Mouse (Mus musculus): ENCODE data around the gene Bag3. TPM values are rescaled to one million over a fixed set of nuclear protein-coding genes. Genes with fewer than 3 reads are reported as not detected.

The Bag3 gene
- 100 to 1,000 TPM; 298 to 330 TPM for total RNA-seq (2021)
- long read RNA-seq, experiment 1, transcript Bag3-201 (4 exons, 2,562 nt): major isoform, 147 of 302 reads
- long read RNA-seq, experiment 1, partial matches to known transcripts: 151 of 302 reads
- long read RNA-seq, experiment 1, other reads (novel, unspliced or antisense): 4 of 302 reads
- long read RNA-seq, experiment 2, transcript Bag3-201 (4 exons, 2,562 nt): major isoform, 42 of 120 reads
- long read RNA-seq, experiment 2, partial matches to known transcripts: 78 of 120 reads
- long read RNA-seq, experiment 2, other reads (novel, unspliced or antisense): 0 of 120 reads

DNA sequence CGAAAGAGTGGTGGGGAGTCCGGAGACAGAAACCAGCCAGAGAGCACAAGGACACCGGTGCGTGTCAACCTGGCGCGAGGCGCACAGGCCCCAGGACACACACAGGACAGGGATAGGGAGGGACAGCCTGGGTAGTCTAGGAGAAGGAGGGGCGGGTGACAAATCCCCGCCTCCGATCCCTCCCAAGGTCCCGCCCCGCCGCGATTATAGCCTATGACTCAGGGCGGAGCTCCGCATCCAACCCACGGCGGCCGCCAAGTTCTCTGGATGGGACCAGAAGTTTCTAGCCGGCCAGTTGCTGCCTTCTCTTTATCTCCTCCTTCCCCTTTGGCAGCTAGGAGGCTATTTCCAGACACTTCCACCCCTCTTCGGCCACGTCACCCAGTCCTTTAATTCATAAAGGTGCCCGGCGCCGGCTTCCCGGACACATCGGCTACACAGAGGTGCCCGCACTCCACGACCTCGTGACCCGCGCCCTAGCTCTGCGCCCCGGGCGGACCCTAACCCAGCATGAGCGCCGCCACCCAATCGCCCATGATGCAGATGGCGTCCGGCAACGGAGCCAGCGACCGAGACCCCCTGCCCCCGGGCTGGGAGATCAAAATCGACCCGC, at the start of gene Bag3:
Gene Bag3 (plus strand): TSS at position 268 of the 613 bp plus-strand sequence.
- DNase-seq: peak; percentile 99

DNA sequence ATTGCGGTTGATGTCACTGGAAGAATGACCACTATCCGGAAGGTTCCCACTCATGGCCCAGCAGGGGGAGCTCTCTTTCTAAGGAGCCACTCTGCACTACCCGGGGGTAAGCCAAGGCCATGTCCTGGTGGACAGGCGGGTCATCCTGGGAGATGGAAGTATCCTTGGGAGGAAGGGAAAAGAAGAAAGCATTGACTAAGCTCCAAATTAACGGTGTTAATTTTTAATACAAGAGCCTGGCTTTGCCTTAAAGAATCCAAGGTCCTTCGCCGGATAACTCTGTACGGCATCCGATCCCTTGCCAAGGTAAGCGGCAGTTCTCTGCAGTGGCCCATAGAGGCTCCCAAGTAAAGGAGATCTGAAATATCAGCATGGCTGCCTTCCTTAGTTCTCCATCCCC, 49.1 kb upstream of the Bag3 start:
- DNase-seq: peak; percentile 83 to 92

DNA sequence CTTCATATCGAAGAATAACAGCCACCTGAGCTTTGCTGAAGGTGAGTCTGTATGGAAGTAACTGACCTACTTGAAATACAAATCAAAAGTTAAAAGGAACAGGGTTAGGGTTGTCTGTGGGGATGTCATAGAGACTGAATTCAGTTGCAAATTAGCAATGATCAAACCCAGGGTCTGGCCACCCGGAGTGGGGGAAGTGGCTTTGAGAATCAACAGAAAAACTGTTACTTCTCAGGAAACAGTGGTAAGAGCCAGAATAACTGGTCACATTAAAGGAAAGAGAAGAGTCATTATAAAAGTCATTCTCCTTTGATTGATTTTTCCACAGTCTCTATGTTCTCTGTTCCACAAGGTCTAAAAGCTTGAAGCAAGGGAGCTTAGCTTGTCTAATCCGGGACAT, 34.4 kb upstream of the Bag3 start:
- DNase-seq: no peak

DNA sequence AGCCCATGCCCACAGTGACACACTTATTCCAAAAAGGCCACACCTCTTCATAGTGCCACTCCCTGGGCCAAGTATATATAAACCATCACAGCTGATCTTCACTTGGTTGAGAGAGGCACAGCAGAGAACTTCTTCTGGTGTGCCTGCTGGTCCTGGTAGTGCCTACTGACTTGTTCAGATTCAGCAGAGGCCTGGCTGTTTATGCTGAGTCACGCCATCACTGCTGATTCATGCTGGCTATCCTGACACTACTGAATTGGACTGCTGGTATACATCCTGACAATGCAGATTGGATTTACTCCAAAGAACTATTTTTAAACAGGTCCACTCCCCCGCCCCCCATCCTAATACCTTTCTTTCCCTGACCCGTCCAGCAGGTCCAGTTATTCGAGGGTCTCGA, 28.9 kb upstream of the Bag3 start:
- no peak for DNase-seq

DNA sequence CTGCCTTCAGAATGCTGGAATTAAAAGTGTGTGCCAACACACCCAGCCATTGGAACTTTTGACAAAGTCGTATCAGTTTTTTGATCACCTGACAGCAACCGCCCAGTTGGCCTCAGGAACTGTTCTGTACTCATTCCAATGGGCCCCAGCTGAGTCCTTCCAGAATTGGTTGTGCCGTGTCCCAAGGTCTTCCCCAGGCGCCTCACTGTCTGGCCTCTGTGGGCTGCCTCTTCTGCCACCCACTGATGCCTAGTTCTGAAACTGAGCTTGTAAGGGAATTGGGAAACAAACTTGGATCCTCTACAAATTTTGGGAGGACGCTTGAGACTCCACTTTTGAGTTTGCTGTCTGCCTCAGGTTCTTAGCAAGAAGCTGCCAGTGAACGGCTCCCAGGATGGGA, 23.6 kb upstream of the Bag3 start:
- peak; percentile 44 to 60 for DNase-seq

DNA sequence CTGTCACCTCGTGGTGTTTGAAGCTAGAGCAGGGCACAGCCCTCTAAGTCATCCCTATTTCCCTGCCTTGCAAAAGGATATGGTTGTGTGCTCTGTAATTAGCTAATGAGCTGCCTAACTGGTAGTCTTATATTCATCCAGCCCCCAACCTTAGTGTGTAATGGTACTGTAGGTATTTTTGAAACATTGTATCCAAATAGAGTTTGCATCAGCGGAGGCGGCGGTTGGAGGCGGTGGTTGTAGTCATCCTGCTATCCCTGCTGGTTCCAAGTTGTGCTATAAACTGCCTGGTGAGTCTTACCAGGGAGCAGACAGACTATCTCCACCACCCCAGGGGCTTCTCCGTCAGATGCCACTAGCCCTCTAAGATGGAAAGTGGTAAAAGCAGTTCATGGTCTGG, 19.3 kb upstream of the Bag3 start:
- DNase-seq: no peak

DNA sequence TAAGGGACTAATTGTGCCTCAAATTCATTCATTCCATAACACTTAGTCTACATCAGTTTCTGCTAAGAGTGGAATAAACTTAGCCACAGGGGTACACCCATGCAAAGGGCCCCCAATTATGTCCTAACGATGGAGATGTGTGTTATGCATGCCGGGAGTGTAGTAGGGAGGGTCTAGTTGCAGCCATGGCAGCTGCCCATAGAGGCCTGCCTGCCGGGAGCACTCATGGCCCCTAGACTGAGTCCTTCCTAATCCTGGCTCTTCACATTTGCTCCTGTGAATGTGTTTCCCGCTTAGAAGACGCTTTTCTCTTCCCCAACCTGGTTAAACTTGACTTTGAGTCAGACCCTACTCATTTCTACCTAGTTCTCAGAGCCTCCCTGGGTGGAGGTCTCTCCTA, 11.5 kb upstream of the Bag3 start:
- no peak for DNase-seq

DNA sequence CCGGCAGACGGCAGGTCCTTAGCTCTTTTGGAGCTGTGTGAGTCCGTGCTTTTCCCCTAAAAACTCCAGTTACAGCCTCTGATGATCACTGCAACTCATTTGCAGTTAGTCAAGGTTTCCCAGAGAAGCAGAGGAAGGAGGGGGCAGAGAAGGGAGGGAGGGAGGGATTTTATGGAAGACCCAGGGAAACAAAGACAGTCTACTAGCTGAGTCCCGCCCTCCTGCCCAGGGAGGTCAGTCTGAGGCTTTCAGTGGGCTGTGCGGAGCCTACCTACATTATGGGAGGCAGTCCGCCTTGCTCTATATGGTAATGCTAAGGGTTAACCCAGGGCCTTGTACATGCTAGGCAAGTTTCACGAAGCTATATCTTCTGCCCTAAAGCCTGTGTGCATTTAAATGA, 9.9 kb upstream of the Bag3 start:
- DNase-seq: no peak

DNA sequence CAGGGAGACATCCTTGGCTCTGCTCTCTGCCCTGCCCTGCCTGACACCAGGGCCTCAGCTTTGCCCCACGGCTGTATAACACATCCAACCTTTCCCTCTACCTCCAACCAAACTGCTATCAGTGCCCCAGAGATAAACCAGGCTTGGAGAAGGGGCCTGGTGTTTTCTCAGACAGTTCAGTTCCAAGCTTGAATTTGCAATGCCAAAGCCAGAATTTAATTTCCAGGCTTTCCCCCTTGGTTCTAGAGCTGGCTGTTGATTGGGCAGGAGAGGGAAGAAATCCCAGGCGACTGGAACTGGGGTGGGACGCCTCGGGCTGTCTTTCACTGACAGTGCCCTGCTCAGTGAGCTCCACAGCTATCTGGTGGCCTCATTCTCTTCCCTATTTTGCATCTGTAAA, 9.1 kb upstream of the Bag3 start:
- DNase-seq: no peak

DNA sequence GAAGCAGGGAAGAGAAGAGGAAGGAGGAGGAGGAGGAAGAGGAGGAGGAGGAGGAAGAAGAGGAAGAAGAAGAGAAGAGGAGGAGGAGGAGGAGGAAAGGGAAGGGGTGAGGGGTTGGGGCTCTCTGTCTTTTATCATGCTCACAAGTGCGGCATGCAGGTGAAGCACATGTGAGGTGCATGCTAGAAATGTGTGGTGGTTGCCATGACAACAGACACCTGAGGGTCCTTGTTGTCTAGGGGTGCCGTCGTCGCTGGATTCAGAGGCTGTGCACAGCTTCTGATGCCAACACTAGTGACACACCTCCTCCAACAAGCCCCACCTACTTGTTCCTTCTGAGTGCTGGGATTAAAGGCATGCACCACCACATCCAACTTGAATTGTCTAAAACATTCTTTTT, 7.1 kb upstream of the Bag3 start:
- DNase-seq: no peak

DNA sequence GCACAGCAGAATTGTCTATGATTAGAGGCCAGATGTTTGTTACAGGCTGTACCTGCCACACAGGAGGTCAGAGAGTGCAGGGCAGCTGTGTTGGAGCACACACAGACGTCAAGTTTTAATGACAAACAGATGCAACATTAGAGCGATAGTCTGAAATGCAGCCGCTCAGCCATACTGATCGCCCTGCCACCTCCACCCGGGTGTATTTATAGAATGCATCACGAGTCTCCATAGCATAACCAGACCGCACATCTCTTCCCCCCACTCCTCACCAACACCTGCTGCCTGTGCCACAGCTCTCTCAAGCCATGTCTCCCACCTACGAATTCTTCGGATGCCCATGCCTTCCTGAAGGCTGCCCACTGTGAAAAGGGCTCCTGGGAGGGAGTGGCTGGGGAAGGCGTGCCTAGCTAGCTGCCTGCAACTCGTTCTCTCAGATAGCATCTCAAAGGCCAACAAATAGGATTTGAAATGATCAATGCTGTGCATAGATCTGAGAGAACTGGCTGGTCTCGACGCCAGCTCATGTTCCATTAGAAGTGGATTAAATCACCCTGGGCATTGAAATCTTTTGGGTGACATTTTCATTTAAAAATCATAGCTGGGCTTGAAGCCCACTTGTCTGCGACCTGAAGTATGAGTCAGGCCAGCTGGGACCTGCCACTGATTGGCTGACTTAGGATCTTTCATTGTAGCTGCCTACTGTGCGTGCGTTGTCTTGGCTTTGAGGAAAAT, 3.9 kb upstream of the Bag3 start:
- DNase-seq: no peak

DNA sequence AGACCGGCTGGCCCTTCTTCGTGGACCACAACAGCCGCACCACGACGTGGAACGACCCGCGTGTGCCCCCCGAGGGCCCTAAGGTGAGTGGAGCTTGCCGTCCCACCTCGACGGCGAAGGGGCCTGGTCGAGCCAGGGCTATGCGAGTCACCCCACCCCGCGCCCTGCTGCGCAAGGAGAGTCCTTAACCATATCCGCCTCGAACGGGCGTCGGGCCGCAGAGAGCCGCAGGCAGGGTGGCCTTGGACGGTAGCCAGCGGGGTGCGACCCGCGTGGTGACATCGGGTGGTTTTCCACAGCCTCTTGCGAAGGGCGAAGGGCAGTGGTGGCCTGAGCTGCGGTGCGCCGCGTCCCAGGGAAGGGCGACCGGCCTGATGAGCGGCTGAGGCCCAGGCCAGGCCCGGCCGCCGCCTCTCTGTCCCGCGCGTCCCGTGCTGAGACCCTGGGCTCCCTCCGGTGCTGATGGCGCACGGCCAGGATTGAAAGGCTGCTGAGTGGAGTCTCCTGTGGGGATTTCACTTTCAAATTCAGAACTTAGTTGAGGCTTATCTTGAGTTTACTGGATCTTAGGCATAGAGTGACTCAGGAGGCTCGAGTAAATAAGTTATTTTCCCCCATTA, 656 bp downstream of the Bag3 start:
- DNase-seq: peak; percentile 87 to 90

DNA sequence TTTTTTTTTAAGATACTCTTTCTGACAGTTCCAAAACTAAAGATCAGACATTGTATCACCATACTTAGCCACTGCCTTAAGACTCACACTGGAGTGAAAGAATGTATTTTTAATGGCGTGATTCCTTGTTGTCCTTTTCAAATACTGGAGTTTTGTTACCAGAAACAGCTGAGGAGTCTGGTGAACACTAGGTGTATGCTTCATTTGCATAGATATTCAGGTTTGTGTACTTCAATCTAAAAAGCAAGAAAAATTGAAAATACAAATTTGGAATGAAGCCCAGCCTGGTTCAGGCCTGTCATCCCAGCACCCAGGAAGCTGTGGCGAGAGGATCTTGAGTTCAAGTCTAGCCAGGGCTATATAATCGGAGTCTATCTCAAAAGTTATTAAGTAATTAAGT, 1.2 kb downstream of the Bag3 start:
- peak in 1 of 2 experiments; percentile 42 for DNase-seq

DNA sequence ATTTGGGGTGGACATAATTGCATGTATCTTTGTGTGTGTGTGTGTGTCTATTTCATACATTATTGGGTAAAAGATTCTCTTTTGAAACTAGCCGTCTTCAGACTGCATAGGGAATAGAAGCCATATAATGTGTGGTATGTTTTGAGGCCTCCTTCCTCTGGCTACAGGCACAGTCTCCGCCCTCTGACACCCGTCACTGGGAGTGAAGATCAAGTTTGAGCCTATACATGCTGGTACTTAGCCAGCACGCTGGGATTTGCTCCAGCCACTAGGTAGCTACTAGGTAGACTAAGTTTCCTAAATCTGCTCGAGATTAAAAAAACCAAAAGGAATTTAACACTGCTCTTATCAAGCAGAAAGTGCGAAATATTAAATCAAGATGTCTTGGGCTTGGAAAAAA, 3.2 kb downstream of the Bag3 start:
- DNase-seq: peak in 1 of 2 experiments; percentile 55

DNA sequence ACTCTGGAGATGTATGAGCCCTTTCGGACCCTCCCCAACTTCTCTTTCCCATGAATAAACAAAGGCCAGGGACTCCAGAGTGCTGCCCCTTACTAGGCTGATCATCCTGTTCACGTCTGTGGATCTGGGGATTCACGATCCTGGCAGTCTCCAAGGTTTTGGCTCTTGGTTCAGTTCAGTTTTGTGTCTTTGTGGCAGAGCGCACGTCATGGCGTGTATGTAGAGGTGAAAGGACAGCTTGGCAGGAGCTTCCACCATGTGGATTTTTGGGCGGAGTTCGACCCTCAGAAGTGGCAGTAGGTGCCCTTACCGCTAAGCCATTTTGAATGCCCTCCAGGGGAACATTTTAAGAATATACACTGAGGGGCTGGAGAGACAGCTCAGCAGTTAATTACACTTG, 5.2 kb downstream of the Bag3 start:
- DNase-seq: no peak

DNA sequence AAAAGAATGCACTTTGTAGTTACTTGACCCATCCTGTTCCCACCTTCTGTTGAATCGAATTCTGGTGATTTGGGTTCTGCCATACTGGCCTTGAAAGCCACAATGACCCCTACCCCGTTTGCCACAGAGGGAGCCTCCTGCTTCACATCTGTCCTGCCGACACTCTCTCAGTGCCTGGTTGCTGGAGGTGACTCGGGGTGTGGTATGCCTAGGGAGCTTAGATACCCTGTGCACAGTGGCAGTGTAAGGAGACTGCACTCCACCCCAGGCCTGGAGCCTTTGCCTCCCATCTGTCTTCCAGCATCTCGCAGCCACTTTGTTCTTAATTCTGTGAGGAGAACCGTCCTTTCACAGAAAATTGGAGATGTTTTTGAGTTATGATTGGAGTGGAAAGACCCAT, 5.7 kb downstream of the Bag3 start:
- DNase-seq: peak in 1 of 2 experiments; percentile 62

DNA sequence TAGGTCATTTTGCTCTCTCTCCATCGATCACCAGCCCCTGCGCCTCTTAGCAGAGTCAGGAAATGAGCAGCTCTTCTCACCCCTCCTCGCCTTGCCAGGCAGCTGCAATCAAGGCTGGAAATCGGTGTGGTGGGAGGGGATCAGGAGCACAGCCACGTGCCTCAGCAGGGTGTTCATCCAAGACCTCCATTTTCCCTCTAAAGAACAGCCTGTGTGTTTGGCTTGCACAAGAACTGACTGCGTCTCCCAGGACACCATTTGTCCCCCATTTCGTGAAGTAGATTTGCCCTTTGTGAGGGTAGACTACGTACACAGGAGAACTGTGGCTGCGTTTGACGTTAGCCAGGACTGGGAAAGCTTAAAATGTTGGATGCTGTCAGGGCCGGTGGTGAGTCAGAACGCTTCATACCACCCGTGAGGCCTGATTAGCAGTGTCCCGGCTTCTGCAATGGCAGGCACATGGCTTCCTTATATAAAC, 6.2 kb downstream of the Bag3 start:
- peak; percentile 77 for DNase-seq

DNA sequence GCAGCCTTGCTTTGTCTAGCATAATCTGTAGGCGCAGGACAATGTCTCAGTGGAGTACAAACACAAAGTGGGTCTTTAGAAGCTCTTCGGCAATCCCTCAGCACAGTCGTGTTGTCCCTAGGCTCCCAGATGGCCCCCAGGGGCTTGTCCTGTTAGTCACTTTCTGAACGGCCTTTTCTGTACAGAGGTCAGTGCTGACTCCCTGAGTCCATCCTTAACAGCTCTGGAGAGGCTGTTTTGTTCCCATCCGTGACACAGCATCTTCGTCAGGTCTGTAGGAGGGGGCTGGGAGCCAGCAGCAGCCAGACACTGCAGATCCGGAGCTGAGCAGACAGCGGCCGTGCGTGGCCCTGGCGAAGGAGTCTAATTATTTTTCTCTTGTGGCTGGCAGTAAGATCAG, 7.6 kb downstream of the Bag3 start:
- DNase-seq: peak; percentile 68 to 69

DNA sequence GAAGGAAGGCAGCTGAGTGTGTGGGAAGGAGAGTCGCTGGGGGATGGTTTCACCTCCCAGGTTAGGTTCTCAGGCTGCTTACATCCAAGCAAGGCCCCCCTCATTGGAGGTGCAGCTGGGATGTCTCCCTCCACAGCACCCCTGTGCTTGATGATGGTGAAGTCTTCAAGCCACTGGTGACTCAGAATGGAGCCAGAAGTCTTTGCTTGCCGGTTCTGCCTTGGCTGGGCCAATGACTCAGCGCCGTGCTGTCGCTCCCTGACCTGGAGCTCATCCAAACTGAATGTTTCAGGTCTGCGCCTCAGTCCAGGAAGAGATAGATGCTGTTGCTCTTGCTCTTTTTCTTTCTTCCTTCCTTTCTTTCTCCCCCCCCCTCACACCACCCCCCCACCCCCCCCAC, 8.5 kb downstream of the Bag3 start:
- DNase-seq: peak; percentile 83 to 88

DNA sequence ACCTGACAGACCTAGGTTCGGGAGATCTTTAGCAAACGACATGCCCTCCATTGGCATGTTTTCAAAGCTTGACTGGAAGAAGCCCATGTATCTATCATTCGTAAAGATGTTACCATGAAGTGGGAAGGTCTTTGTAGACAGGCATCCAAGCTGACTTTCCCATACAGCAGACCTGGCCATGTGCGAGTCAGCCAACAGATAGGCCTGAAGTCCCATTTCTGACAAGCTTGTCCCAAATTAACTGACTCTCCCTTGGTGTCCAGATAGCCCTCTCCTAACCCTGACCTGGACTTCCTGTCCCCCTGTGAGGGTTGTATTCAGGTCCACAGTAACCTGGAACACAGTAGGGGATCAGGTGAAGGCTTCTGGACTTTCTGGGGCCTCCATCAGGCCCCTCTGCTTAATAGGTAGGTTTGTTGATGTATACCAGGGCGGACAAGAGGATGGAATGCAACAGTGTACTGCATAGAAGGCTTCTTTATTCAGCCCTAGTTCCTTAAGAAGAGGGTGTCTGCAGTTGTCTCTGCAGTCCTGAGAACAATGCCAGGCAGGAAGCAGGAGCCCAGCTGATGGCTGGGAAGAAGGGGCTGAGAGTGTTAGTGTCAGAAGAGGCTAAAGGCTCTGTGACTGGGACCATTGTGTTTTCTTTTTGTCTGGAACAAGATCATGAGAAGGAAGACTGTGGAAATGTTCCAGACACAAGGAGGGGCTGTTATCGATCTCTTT, 9.2 kb downstream of the Bag3 start:
- peak in 1 of 2 experiments; percentile 48 for DNase-seq

DNA sequence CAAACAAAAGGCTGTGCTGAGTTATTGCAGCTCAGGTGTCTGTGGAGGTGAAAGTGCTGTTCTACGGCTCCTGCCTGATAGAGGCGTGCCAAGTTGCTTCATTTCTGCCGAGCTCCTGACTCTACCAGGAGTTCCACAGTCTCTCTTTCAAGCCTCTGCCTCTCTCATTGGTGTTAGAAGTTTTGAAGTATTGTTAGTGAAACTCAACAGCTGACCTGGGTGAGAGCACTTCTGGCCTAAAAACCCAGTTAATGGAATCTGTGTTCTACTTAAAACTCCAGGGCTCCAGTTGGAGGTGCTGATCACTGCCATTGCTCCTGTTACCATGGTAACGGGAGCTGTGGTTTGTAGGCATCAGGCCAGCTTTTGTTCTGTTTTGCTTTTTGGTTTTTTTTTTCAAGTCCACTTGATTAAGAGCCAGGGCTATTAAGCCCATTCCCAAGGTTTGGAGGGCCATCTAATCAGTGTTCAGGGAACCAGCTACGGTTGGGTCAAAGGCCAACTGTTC, 11.6 kb downstream of the Bag3 start:
- peak in 1 of 2 experiments; percentile 45 for DNase-seq

DNA sequence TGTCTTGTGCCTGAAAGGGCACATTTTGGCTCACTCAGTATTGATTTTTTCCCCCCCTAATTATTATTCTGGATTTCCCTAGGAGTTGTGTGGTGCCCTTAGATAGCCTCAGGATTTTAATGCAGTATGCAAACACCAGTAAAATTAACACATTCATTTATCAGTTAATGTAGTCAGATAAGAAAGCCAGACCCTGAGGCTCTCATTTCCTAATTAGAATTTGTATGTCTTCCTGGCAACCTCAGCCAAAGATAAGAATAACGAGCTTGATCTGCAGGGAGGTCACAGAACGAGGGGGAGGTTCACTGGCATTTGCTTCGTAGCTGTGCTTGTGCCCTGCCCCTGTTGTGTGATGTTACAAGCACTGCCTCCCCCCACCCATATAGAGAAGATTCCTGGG, 12.7 kb downstream of the Bag3 start:
- no peak for DNase-seq

Data from heart, adult 18-20 months (tissue).